Mouse (Mus musculus) small intestine, adult 2 months (tissue): ENCODE data around the gene Adprm.

Experiments used
- CTCF ChIP-seq: fragments of 200-500 bp; IDR thresholded peaks from 2 replicates; pipeline ENCODE4 v1.5.1; 2012; ENCODE audit warnings: low read depth, mild to moderate bottlenecking, control low read depth, inconsistent platforms, low read length, moderate library complexity, mixed read lengths; ENCODE audit not compliant: insufficient replicate concordance, insufficient read length; ENCODE audit errors: extremely low read depth
- POLR2A ChIP-seq: fragments of 200-500 bp; IDR thresholded peaks from 2 replicates; pipeline ENCODE4 v1.6.1; 2012; ENCODE audit warnings: low read depth, mild to moderate bottlenecking, control low read depth, inconsistent platforms, low read length, moderate library complexity

DNA sequence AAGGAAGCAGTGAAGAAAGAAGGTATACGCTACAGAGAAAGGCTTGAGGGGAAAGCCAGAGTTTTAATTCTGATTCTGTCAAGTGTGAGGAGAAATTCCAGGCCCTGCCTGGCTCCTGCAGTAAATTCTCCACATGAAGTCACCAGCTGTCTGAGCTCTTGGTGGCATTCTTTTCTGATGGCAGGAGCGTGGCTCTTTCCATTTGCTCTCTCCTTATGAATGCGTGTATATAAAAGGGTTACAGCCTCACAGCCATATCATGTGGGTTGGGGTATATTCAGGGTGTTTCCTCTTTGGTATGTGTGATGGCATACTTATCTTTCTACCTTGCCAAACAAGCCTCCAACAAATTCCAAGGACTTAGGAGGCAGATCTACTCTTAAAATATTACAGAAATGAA is 10.3 kb upstream of the Adprm start:
- TF ChIP-seq CTCF: no peak
- no peak for TF ChIP-seq POLR2A
